Mouse (Mus musculus): ENCODE measurements around the gene Gli1. TPM values are rescaled to one million over a fixed set of nuclear protein-coding genes. Genes with fewer than 3 reads are reported as not detected.
"Not testable (repeated sequence)": the region's sequence is repeated elsewhere in the genome, so short reads cannot be mapped to it uniquely, and the experiment has no call there.

Gene Gli1
- polyA plus RNA-seq, 1 experiment from 2014 or later, result not detected

GRCm38 (mm10) chr10:127322669-127323068, 19.1 kb downstream of the Gli1 start:
- H3K36me3 ChIP-seq (ENCODE audit: inconsistent target), result peaks cover 16% of the 10 kb centered on the region; the same call in 1 of the 2 replicates
- H3K4me3 ChIP-seq (ENCODE audit: inconsistent target), result peak overlapping the region; percentile 79
- H3K27ac ChIP-seq, result peak overlapping the region; percentile 95
- H3K79me2 ChIP-seq (ENCODE audit: inconsistent target), result peaks cover 13% of the 10 kb centered on the region
- 51% methylated on average over 4 of the region's 4 CpGs for WGBS (ENCODE audit: missing documents)

GRCm38 (mm10) chr10:127322178-127322577, 19.6 kb downstream of the Gli1 start:
- no peak overlapping the region for H3K4me3 ChIP-seq (ENCODE audit: inconsistent target)
- 94% methylated on average over 12 of the region's 13 CpGs for WGBS (ENCODE audit: missing documents)
- H3K36me3 ChIP-seq (ENCODE audit: inconsistent target), result peaks cover 11% of the 10 kb centered on the region; the same call in 1 of the 2 replicates
- H3K27ac ChIP-seq, result peak overlapping the region; percentile 95
- peaks cover 13% of the 10 kb centered on the region for H3K79me2 ChIP-seq (ENCODE audit: inconsistent target)

- H3K4me3 ChIP-seq (ENCODE audit: inconsistent target), result peak within 1 kb of the TSS; percentile 79
- H3K36me3 ChIP-seq (ENCODE audit: inconsistent target), result peaks cover 8% of the 10 kb centered on the region; the same call in 1 of the 2 replicates
- peaks cover 13% of the 10 kb centered on the region for H3K79me2 ChIP-seq (ENCODE audit: inconsistent target)
- H3K27ac ChIP-seq, result peak within 1 kb of the TSS; percentile 95
- 52% methylated on average over 3 of the region's 3 CpGs for WGBS (ENCODE audit: missing documents)
Measured at GRCm38 (mm10) chr10:127321621-127322020, 20.2 kb downstream of the Gli1 start, which contains the start of gene Arhgap9. Gene Arhgap9, plus strand, starts transcription at chr10:127321964.

- H3K27ac ChIP-seq, result no peak overlapping the region
- no peak overlapping the region for H3K4me3 ChIP-seq (ENCODE audit: inconsistent target)
- peaks cover 13% of the 10 kb centered on the region for H3K79me2 ChIP-seq (ENCODE audit: inconsistent target)
- H3K36me3 ChIP-seq (ENCODE audit: inconsistent target), result no peaks in the 10 kb centered on the region
- WGBS (ENCODE audit: missing documents), result 87% methylated on average over 7 of the region's 7 CpGs
Measured at GRCm38 (mm10) chr10:127319969-127320368, 21.8 kb downstream of the Gli1 start.

GRCm38 (mm10) chr10:127318009-127318408, 23.8 kb downstream of the Gli1 start:
- Histone ChIP-seq H3K4me3 (ENCODE audit: inconsistent target) (no peak overlapping the region), H3K27ac (no peak overlapping the region), H3K36me3 (ENCODE audit: inconsistent target) (no peaks in the 10 kb centered on the region), H3K79me2 (ENCODE audit: inconsistent target) (no peaks in the 10 kb centered on the region; the same call in 1 of the 2 replicates)
- WGBS (ENCODE audit: missing documents), result 18% methylated on average over 4 of the region's 4 CpGs

GRCm38 (mm10) chr10:127317277-127317676, 24.5 kb downstream of the Gli1 start:
- H3K79me2 ChIP-seq (ENCODE audit: inconsistent target), result no peaks in the 10 kb centered on the region; the same call in 1 of the 2 replicates
- no peak overlapping the region for H3K4me3 ChIP-seq (ENCODE audit: inconsistent target)
- 91% methylated on average over 2 of the region's 2 CpGs for WGBS (ENCODE audit: missing documents)
- H3K27ac ChIP-seq, result no peak overlapping the region
- H3K36me3 ChIP-seq (ENCODE audit: inconsistent target), result no peaks in the 10 kb centered on the region

GRCm38 (mm10) chr10:127314950-127315349, 26.8 kb downstream of the Gli1 start:
- WGBS (ENCODE audit: missing documents), result 100% methylated on average over 1 of the region's 1 CpGs
- H3K79me2 ChIP-seq (ENCODE audit: inconsistent target); H3K4me3 ChIP-seq (ENCODE audit: inconsistent target); H3K27ac ChIP-seq; H3K36me3 ChIP-seq (ENCODE audit: inconsistent target): not testable (repeated sequence)

GRCm38 (mm10) chr10:127313516-127313915, 28.3 kb downstream of the Gli1 start:
- 100% methylated on average over 4 of the region's 5 CpGs for WGBS (ENCODE audit: missing documents)

GRCm38 (mm10) chr10:127312858-127313257, 28.9 kb downstream of the Gli1 start:
- H3K27ac ChIP-seq, result peak overlapping the region; percentile 77
- peaks cover 10% of the 10 kb centered on the region for H3K36me3 ChIP-seq (ENCODE audit: inconsistent target)
- peaks cover 9% of the 10 kb centered on the region; the same call in 1 of the 2 replicates for H3K79me2 ChIP-seq (ENCODE audit: inconsistent target)
- WGBS (ENCODE audit: missing documents), result 33% methylated on average over 3 of the region's 4 CpGs
- H3K4me3 ChIP-seq (ENCODE audit: inconsistent target), result 0 out of 2 replicates have a peak overlapping the region, but pooled peaks have one; percentile 75

More at GRCm38 (mm10) chr10:127313516-127313915, 28.3 kb downstream of the Gli1 start:
- H3K79me2 ChIP-seq (ENCODE audit: inconsistent target); H3K4me3 ChIP-seq (ENCODE audit: inconsistent target); H3K27ac ChIP-seq; H3K36me3 ChIP-seq (ENCODE audit: inconsistent target): not testable (repeated sequence)

- Histone ChIP-seq H3K79me2 (ENCODE audit: inconsistent target) (peaks cover 9% of the 10 kb centered on the region; the same call in 1 of the 2 replicates), H3K27ac (peak overlapping the region; percentile 77)
- WGBS (ENCODE audit: missing documents), result 2% methylated on average over 4 of the region's 4 CpGs
Measured at GRCm38 (mm10) chr10:127312356-127312676, 29.5 kb downstream of the Gli1 start.

GRCm38 (mm10) chr10:127311476-127312355, 30.1 kb downstream of the Gli1 start, which contains the start of gene Mars:
Gene Mars, minus strand, starts transcription at chr10:127311786.
- peaks cover 20% of the 10 kb centered on the region for H3K36me3 ChIP-seq (ENCODE audit: inconsistent target)
- peak within 1 kb of the TSS; percentile 77 for H3K27ac ChIP-seq
- under 1% methylated on average over 62 of the region's 65 CpGs for WGBS (ENCODE audit: missing documents)
- H3K4me3 ChIP-seq (ENCODE audit: inconsistent target), result peak within 1 kb of the TSS; percentile 75
- H3K79me2 ChIP-seq (ENCODE audit: inconsistent target), result peaks cover 9% of the 10 kb centered on the region; the same call in 1 of the 2 replicates

More at GRCm38 (mm10) chr10:127312356-127312676, 29.5 kb downstream of the Gli1 start:
- H3K36me3 ChIP-seq (ENCODE audit: inconsistent target), result peaks cover 16% of the 10 kb centered on the region
- peak overlapping the region; percentile 75 for H3K4me3 ChIP-seq (ENCODE audit: inconsistent target)

- Histone ChIP-seq H3K4me3 (ENCODE audit: inconsistent target) (peak overlapping the region; percentile 75), H3K36me3 (ENCODE audit: inconsistent target) (peaks cover 26% of the 10 kb centered on the region), H3K27ac (peak overlapping the region; percentile 77), H3K79me2 (ENCODE audit: inconsistent target) (peaks cover 9% of the 10 kb centered on the region; the same call in 1 of the 2 replicates)
- 39% methylated on average over 21 of the region's 23 CpGs for whole genome bisulfite sequencing (ENCODE audit: missing documents)
Measured at GRCm38 (mm10) chr10:127310523-127311475, 31.0 kb downstream of the Gli1 start.

GRCm38 (mm10) chr10:127309167-127309566, 32.6 kb downstream of the Gli1 start:
- not testable (repeated sequence) for H3K79me2 ChIP-seq (ENCODE audit: inconsistent target); H3K4me3 ChIP-seq (ENCODE audit: inconsistent target); H3K27ac ChIP-seq
- H3K36me3 ChIP-seq (ENCODE audit: inconsistent target), result peaks cover 43% of the 10 kb centered on the region
- 95% methylated on average over 3 of the region's 3 CpGs for WGBS (ENCODE audit: missing documents)

- WGBS (ENCODE audit: missing documents), result 97% methylated on average over 11 of the region's 11 CpGs
- Histone ChIP-seq H3K27ac (no peak overlapping the region), H3K4me3 (ENCODE audit: inconsistent target) (no peak overlapping the region), H3K79me2 (ENCODE audit: inconsistent target) (no peaks in the 10 kb centered on the region), H3K36me3 (ENCODE audit: inconsistent target) (peaks cover 73% of the 10 kb centered on the region)
Measured at GRCm38 (mm10) chr10:127303136-127303535, 38.6 kb downstream of the Gli1 start.

Measured in macrophage (primary cell).